Comparison of ENCODE assay signal across 8 mouse cellular contexts in the genomic region with DNA sequence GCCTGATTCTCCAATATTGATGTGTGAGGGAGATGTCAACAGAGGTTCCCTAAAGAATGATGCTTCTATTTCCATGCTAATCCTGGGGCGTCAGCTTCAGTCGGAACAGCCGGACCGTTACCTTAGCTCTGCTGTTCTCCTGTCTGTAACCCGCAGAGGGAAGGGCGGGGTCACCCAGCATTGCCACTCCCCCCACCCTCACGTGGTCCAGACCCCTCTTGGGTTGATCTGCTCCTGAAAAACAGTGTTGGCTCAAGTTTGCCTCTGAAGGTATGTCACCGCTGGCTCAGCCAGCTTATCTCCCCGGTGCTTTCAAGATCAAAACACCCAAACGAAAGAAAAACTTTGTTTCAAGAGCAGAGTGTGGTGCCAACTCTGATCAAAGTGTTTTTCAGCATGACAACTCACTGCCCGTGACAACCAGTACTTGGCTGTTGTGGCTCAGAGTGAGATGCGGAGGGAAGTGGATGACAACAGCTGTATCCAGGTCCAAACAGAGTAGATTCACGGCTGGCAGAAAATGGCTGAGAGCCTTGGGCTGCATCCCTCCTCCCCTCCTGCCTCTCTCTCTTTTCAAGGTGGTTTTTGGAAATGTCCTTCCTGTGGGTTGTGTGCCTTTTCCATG.
A peak's percentile ranks its signal among the peaks of the same experiment; 100 is the strongest.
DNase-seq lines count a peak whose midpoint lies in the region; ATAC-seq and TF ChIP-seq lines count a peak whose summit lies in the region.

No protein-coding gene starts in this region.

- H3K9ac ChIP-seq in liver, embryonic 14.5 days (replicated peaks) = no peak overlapping the region
- H3K9ac ChIP-seq in neural tube, embryonic 15.5 days (replicated peaks) = no peak overlapping the region

- H3K4me1 ChIP-seq in liver, embryonic 14.5 days (replicated peaks; ENCODE audit: control insufficient read depth in 2 of 2, insufficient read depth in 2 of 2, low read length in 1 of 2) = peaks cover 18 to 23% of the 10 kb centered on the region in 2 experiments
- H3K4me1 ChIP-seq in neural tube, embryonic 15.5 days = peaks cover 49% of the 10 kb centered on the region

- no peak overlapping the region for H3K27ac ChIP-seq in liver, embryonic 14.5 days
- H3K27ac ChIP-seq in neural tube, embryonic 15.5 days (replicated peaks) = peak overlapping the region; percentile 60; the same call in 1 of the 2 replicates

- no peaks in the 10 kb centered on the region for H3K36me3 ChIP-seq in liver, embryonic 14.5 days (replicated peaks; ENCODE audit: control insufficient read depth, insufficient read depth, low read depth)
- H3K36me3 ChIP-seq in neural tube, embryonic 15.5 days = no peaks in the 10 kb centered on the region

- WGBS in liver, embryonic 14.5 days (ENCODE audit: insufficient replicate concordance) = 14% methylated on average over 13 of the region's 13 CpGs
- WGBS in neural tube, embryonic 15.5 days = 14% methylated on average over 13 of the region's 13 CpGs

- H3K9me3 ChIP-seq in liver, embryonic 14.5 days (ENCODE audit: control insufficient read depth, low read length) = no peaks in the 10 kb centered on the region
- no peaks in the 10 kb centered on the region for H3K9me3 ChIP-seq in neural tube, embryonic 15.5 days (replicated peaks)

- peak overlapping the region; percentile 57 for H3K4me2 ChIP-seq in liver, embryonic 14.5 days (ENCODE audit: low read depth)
- peak overlapping the region; percentile 54 for H3K4me2 ChIP-seq in neural tube, embryonic 15.5 days

- H3K27me3 ChIP-seq in liver, embryonic 14.5 days (ENCODE audit: control insufficient read depth, insufficient read depth, low read length) = peaks cover 13% of the 10 kb centered on the region
- H3K27me3 ChIP-seq in neural tube, embryonic 15.5 days (replicated peaks) = peaks cover 6% of the 10 kb centered on the region; the same call in 1 of the 2 replicates

- TF ChIP-seq EP300 in liver, embryonic 14.5 days (IDR thresholded peaks at IDR 0.05; ENCODE audit: low read depth) = no peak

- ATAC-seq in hematopoietic stem cell, adult 5-6 weeks (replicated peaks in 1 of 2; ENCODE audit: insufficient read depth in 1 of 2, low FRiP score in 2 of 2, low TSS enrichment in 1 of 2, low read depth in 1 of 2, poor library complexity in 2 of 2, severe bottlenecking in 2 of 2) = peak; percentile 43 to 56
- ATAC-seq in liver, embryonic 14.5 days (ENCODE audit: insufficient read depth) = peak; percentile 46; the same call in 1 of the 2 replicates
- ATAC-seq in neural tube, embryonic 15.5 days (ENCODE audit: low FRiP score) = no peak

- peak overlapping the region; percentile 14 to 16; a peak in 1 of 4 replicates for H3K4me3 ChIP-seq in liver, embryonic 14.5 days (ENCODE audit: insufficient read depth in 1 of 2, low read depth in 2 of 2, low read length in 2 of 2)
- no peak overlapping the region for H3K4me3 ChIP-seq in neural tube, embryonic 15.5 days (replicated peaks)

- peak; percentile 53 for DNase-seq in cerebellum, adult 9-10 months
- no peak for DNase-seq in cerebellum, adult 8-10 months
- peak; percentile 80 for DNase-seq in R1 (ENCODE audit: low read depth, low spot score)
- DNase-seq in liver, embryonic 14.5 days (ENCODE audit: low read depth in 3 of 3, low spot score in 3 of 3) = no peak
- DNase-seq in gastrocnemius, adult 8-10 months (ENCODE audit: low spot score in 2 of 2) = no peak
- no peak for DNase-seq in left cerebral cortex, adult 8-10 months (ENCODE audit: low spot score in 2 of 2)

- TF ChIP-seq CTCF in liver, embryonic 14.5 days (IDR thresholded peaks at IDR 0.05; ENCODE audit: low read depth) = no peak

Comparison
In these comparisons a context has a peak if more than half of its experiments do, and no peak if none do; other contexts are left out.
1. DNase-seq: peak in cerebellum, adult 9-10 months (single experiment) and R1 (single experiment); none in cerebellum, adult 8-10 months (single experiment), liver, embryonic 14.5 days (0 of 3), gastrocnemius, adult 8-10 months (0 of 2) and left cerebral cortex, adult 8-10 months (0 of 2).